Mouse (Mus musculus) Muller cell, postnatal 12 days (primary cell): ENCODE results near the gene Alyref2.
A peak's percentile ranks its signal among the peaks of the same experiment; 100 is the strongest.
"Not testable (repeated sequence)": the region's sequence is repeated elsewhere in the genome, so short reads cannot be mapped to it uniquely, and the experiment has no call there.

Experiments
- DNase-seq: peaks from one replicate; pipeline ENCODE4 v3.0.0-alpha.2; 2015; ENCODE audit errors: inconsistent ontology term

The Alyref2 gene

DNA sequence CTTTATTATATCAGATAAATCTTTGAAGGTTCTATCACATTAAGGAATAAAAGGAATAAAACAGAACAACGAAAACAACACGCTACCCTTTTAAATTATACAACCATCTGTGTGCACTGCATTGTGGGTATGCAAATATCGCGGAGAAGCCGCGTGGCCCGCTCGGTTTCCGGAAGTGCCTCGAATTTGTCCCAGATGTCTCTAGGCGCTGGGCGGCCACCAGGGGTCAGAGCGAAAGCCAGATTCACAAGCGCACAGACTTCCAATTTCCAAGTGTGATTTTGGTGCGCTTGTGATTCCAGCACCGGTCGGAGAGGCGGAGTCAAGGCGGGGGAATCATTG, at the start of gene Alyref2:
Alyref2 (plus strand) TSS at position 229 of the 342 bp plus-strand sequence.
- DNase-seq = peak; percentile 97

GRCm38 (mm10) chr1:171454926-171455325, 48.4 kb upstream of the Alyref2 start:
- DNase-seq = no peak

GRCm38 (mm10) chr1:171457568-171457967, 45.7 kb upstream of the Alyref2 start:
- no peak for DNase-seq

- DNase-seq = peak; percentile 84
Measured at GRCm38 (mm10) chr1:171459791-171460190, 43.5 kb upstream of the Alyref2 start.

- no peak for DNase-seq
Measured at GRCm38 (mm10) chr1:171460551-171461503, 42.5 kb upstream of the Alyref2 start.

DNA sequence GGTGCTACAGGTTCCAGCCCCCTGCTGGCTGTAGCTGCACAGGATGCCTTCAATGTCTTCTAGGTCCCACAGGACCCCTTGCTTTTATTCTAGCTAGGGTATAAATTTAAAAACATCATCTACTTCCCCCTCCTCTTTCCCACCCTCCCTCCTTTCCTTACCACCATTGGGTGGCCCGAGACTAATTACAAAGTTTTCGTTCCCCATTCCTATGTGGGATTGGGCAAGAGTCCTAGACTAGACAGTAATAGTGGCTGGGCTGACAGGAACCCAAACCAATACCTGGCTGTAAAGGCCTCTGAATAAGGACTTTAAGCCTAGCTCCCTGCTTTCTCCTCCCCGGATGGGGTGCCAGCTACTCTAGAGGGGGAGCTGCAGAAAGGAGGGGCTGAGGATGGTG, 40.1 kb upstream of the Alyref2 start:
- no peak for DNase-seq

- DNase-seq = no peak
Measured at GRCm38 (mm10) chr1:171465749-171466412, 37.4 kb upstream of the Alyref2 start.

GRCm38 (mm10) chr1:171466565-171466964, 36.7 kb upstream of the Alyref2 start:
- no peak for DNase-seq

DNA sequence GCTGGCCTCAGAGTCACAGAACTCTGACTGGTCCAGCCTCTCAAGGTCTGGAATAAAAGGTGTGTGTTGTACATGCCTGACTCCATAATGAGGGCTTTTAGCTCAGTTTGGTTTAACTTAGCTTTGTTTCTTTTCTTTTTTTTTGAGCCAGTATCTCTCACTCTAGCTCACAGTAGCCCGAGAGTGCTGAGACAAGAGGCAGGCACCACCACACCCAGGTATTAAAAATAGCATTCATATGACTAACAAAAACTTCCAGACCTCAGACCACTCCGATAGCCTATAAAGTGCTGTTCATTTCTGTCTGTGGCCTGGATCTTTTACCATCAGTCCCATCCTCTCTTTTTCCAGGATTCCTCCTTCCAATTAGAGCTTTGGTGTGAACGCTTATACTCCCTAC, 33.6 kb upstream of the Alyref2 start:
- no peak for DNase-seq

GRCm38 (mm10) chr1:171470371-171470871, 32.9 kb upstream of the Alyref2 start:
- no peak for DNase-seq

DNA sequence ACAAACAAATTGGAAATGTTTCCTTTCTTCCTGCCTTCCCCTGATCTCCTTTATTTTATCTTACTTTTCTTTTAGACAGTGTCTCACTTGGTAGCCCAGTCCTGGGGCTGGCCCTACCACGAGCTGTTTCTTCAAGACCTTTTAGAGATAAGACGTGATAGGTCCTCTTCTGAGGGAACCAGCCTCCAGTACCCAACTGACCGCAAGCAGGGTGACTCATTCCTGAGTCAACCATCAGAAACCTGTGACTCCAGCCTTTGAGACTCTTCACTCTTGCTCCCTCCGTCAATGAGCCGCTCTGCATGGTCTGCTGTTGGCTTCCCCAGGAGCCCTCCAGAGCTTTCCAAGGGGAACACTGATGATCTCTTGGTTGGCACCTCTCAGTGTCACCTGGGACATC, 32.4 kb upstream of the Alyref2 start:
- peak; percentile 30 for DNase-seq

DNA sequence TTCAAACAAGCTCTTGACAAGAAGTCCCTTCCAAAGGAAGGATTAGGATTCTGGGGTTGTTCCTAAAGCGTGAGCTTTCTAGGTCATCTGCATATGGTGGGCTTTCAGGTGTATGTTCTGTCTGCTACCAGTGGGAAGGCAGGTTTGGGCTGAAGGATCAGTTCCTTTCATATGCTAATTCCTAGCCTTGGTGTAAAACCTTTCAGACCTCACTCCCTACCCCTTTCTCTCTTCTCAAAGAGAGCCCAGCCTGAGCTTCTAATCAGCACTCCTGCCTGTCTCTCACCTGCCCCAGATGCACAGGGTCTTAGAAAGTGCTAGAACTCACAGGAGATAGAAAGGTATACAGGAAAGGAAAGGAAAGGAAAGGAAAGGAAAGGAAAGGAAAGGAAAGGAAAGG, 31.8 kb upstream of the Alyref2 start:
- no peak for DNase-seq

DNA sequence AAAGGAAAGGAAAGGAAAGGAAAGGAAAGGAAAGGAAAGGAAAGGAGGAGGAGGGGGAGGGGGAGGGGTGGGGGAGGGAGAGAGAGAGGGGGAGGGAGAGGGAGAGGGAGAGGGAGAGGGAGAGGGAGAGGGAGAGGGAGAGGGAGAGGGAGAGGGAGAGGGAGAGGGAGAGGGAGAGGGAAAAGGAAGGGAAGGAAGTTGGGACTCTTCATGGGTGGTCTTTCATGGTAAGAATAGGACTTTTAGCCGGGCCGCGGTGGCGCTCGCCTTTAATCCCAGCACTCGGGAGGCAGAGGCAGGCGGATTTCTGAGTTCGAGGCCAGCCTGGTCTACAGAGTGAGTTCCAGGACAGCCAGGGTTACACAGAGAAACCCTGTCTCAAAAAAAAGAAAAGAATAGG, 31.3 kb upstream of the Alyref2 start:
- DNase-seq = not testable (repeated sequence)

GRCm38 (mm10) chr1:171473506-171473905, 29.8 kb upstream of the Alyref2 start:
- DNase-seq = no peak

GRCm38 (mm10) chr1:171473920-171474640, 29.2 kb upstream of the Alyref2 start:
- no peak for DNase-seq

DNA sequence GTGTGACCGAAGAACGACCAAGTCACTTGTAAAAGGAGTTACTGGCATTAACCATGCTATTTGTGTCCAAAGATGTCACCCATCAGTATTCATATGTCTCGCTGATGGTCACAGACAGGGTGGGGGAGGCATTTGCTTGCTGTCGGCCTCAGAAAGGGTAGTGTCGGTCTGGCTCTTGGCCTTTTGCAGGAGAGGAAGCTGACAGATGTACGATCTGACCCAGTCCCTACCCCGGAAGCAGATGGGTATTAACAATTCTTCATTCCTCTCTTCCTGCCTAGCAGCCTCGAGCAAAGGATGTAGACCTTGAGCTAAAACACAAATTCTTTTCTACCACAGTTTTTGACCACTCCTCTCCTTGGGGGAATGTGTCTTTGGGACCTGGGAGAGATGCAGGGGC, 26.2 kb upstream of the Alyref2 start:
- no peak for DNase-seq

DNA sequence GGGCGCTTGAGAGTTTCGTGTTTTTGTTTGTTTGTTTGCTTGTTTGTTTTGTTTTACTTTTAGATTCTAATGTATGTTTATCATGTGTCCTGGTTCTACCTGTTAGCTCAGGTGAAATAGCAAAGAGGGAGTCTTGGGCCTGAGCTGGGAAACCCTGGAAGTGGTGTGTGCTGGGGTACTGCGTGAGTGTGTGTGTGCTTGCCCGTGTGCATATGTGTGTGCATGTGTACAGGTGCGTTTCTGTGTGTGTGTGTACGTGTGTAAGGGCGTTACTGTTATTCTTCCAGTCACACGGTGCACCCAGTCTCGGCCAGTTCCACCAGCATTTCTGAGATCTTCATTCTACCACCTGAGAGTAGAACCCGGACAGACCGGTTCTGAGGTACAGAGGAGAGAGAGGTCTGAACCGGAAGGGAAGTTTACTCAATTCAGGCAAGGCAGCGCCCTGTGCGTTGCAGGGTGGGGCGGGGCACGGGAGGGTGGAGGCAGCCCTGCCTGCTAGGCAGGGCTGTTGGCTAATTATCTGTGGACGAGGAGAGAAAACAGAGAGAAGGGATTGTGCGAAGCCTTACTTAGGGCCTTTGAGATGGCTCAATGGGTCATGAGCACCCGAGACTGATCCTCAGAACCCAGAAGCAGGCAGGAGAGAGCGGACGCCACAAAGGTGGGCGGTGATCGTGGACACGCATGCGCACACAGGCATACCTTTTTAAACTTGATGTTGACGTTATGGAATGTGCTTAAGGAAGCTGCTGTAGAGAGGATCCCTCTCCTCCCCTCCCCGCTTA, 25.3 kb upstream of the Alyref2 start:
- DNase-seq = no peak

GRCm38 (mm10) chr1:171478968-171479367, 24.3 kb upstream of the Alyref2 start:
- peak; percentile 36 for DNase-seq

- no peak for DNase-seq
Measured at GRCm38 (mm10) chr1:171494241-171494640, 9.0 kb upstream of the Alyref2 start.

GRCm38 (mm10) chr1:171495371-171495770, 7.9 kb upstream of the Alyref2 start:
- no peak for DNase-seq

GRCm38 (mm10) chr1:171499856-171500255, 3.4 kb upstream of the Alyref2 start:
- DNase-seq = no peak
